Mouse (Mus musculus): Measurements from ENCODE around the gene Lrmda.

The Lrmda gene

GRCm38 (mm10) chr14:22210601-22211000, 191.1 kb downstream of the Lrmda start:
- Histone ChIP-seq H3K27me3 (ENCODE audit: insufficient read depth, low read length) (0 out of 2 replicates have a peak, but pooled peaks cover 5% of the 10 kb centered on the region), H3K4me1 (replicated peaks; ENCODE audit: low read depth, low read length) (no peaks in the 10 kb centered on the region), H3K36me3 (ENCODE audit: insufficient read depth, low read length) (no peaks in the 10 kb centered on the region), H3K9me3 (ENCODE audit: low read length) (no peaks in the 10 kb centered on the region), H3K4me3 (replicated peaks; ENCODE audit: low read length) (no peak overlapping the region)
- TF ChIP-seq POU5F1 (IDR thresholded peaks at IDR 0.05; ENCODE audit: borderline replicate concordance, low read length): no peak
- no peak for TF ChIP-seq CTCF (conservative IDR thresholded peaks at IDR 0.05; ENCODE audit: low read length)
- no peak for TF ChIP-seq NANOG (IDR thresholded peaks at IDR 0.05; ENCODE audit: borderline replicate concordance, low read length)

DNA sequence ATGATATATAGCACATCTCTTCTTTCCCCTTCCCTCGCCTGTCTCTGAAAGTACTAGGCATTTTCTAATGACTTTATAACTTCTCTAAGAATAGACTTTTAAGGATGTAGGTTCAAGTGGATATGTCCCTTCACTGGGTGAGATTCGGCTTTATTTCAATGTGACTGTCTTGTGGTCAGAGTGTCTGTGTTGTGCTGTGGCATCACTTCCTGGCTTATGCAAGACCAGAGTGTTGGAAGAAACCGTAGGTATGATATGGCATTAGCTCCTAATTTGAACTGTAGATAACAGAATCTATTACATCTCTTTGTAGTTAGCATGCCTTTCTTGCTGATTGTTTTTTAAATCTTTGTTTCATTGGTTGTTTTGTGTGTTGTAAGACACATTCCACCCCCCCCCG, 198.7 kb downstream of the Lrmda start:
- Histone ChIP-seq H3K27me3 (ENCODE audit: insufficient read depth, low read length) (no peaks in the 10 kb centered on the region), H3K36me3 (ENCODE audit: insufficient read depth, low read length) (no peaks in the 10 kb centered on the region), H3K4me3 (replicated peaks; ENCODE audit: low read length) (no peak overlapping the region)

DNA sequence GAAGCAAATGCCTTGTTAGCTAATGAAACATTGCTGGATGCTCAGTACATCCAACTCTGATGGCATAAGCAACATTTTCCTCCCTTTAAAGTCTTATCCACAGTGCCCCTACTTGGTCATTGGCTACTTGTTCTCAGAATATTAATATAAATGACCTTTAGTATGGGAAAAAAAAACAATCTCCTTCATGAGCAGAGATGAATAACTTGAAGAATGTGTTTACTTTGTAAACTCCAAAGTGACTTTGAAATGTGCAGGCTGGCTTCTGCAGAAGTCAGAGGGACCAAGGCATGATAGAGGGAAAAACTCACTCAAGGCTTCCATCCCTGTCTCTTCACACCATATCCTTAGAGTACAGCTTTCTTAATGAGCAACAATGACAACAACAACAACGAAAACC, 202.5 kb downstream of the Lrmda start:
- H3K27me3 ChIP-seq (ENCODE audit: insufficient read depth, low read length): no peaks in the 10 kb centered on the region
- H3K36me3 ChIP-seq (ENCODE audit: insufficient read depth, low read length): no peaks in the 10 kb centered on the region
- no peak overlapping the region for H3K4me3 ChIP-seq (replicated peaks; ENCODE audit: low read length)
- H3K4me1 ChIP-seq (replicated peaks; ENCODE audit: low read depth, low read length): no peaks in the 10 kb centered on the region
- no peaks in the 10 kb centered on the region for H3K9me3 ChIP-seq (ENCODE audit: low read length)
- TF ChIP-seq CTCF (conservative IDR thresholded peaks at IDR 0.05; ENCODE audit: low read length) (no peak), NANOG (IDR thresholded peaks at IDR 0.05; ENCODE audit: borderline replicate concordance, low read length) (no peak), POU5F1 (IDR thresholded peaks at IDR 0.05; ENCODE audit: borderline replicate concordance, low read length) (no peak)

More for the DNA sequence above, 198.7 kb downstream of the Lrmda start:
- no peaks in the 10 kb centered on the region for H3K9me3 ChIP-seq (ENCODE audit: low read length)
- H3K4me1 ChIP-seq (replicated peaks; ENCODE audit: low read depth, low read length): no peaks in the 10 kb centered on the region
- TF ChIP-seq POU5F1 (IDR thresholded peaks at IDR 0.05; ENCODE audit: borderline replicate concordance, low read length) (no peak), NANOG (IDR thresholded peaks at IDR 0.05; ENCODE audit: borderline replicate concordance, low read length) (no peak), CTCF (conservative IDR thresholded peaks at IDR 0.05; ENCODE audit: low read length) (no peak)

- no peaks in the 10 kb centered on the region for H3K4me1 ChIP-seq (replicated peaks; ENCODE audit: low read depth, low read length)
- H3K9me3 ChIP-seq (ENCODE audit: low read length): no peaks in the 10 kb centered on the region
- no peak overlapping the region for H3K4me3 ChIP-seq (replicated peaks; ENCODE audit: low read length)
- TF ChIP-seq NANOG (IDR thresholded peaks at IDR 0.05; ENCODE audit: borderline replicate concordance, low read length) (no peak), POU5F1 (IDR thresholded peaks at IDR 0.05; ENCODE audit: borderline replicate concordance, low read length) (no peak), CTCF (conservative IDR thresholded peaks at IDR 0.05; ENCODE audit: low read length) (no peak)
- no peaks in the 10 kb centered on the region for H3K36me3 ChIP-seq (ENCODE audit: insufficient read depth, low read length)
- no peaks in the 10 kb centered on the region for H3K27me3 ChIP-seq (ENCODE audit: insufficient read depth, low read length)
These were observed 203.1 kb downstream of the Lrmda start for GRCm38 (mm10) chr14:22222574-22222973.

GRCm38 (mm10) chr14:22226205-22226604, 206.7 kb downstream of the Lrmda start:
- no peaks in the 10 kb centered on the region for H3K9me3 ChIP-seq (ENCODE audit: low read length)
- no peaks in the 10 kb centered on the region for H3K4me1 ChIP-seq (replicated peaks; ENCODE audit: low read depth, low read length)
- TF ChIP-seq CTCF (conservative IDR thresholded peaks at IDR 0.05; ENCODE audit: low read length): no peak
- no peak for TF ChIP-seq NANOG (IDR thresholded peaks at IDR 0.05; ENCODE audit: borderline replicate concordance, low read length)
- no peak for TF ChIP-seq POU5F1 (IDR thresholded peaks at IDR 0.05; ENCODE audit: borderline replicate concordance, low read length)
- H3K36me3 ChIP-seq (ENCODE audit: insufficient read depth, low read length): no peaks in the 10 kb centered on the region
- no peaks in the 10 kb centered on the region for H3K27me3 ChIP-seq (ENCODE audit: insufficient read depth, low read length)
- H3K4me3 ChIP-seq (replicated peaks; ENCODE audit: low read length): no peak overlapping the region

- no peaks in the 10 kb centered on the region for H3K27me3 ChIP-seq (ENCODE audit: insufficient read depth, low read length)
- H3K4me1 ChIP-seq (replicated peaks; ENCODE audit: low read depth, low read length): no peaks in the 10 kb centered on the region
- H3K36me3 ChIP-seq (ENCODE audit: insufficient read depth, low read length): no peaks in the 10 kb centered on the region
- H3K4me3 ChIP-seq (replicated peaks; ENCODE audit: low read length): no peak overlapping the region
- TF ChIP-seq CTCF (conservative IDR thresholded peaks at IDR 0.05; ENCODE audit: low read length) (no peak), NANOG (IDR thresholded peaks at IDR 0.05; ENCODE audit: borderline replicate concordance, low read length) (no peak), POU5F1 (IDR thresholded peaks at IDR 0.05; ENCODE audit: borderline replicate concordance, low read length) (no peak)
- no peaks in the 10 kb centered on the region for H3K9me3 ChIP-seq (ENCODE audit: low read length)
These were observed 208.9 kb downstream of the Lrmda start for GRCm38 (mm10) chr14:22228253-22228968.

DNA sequence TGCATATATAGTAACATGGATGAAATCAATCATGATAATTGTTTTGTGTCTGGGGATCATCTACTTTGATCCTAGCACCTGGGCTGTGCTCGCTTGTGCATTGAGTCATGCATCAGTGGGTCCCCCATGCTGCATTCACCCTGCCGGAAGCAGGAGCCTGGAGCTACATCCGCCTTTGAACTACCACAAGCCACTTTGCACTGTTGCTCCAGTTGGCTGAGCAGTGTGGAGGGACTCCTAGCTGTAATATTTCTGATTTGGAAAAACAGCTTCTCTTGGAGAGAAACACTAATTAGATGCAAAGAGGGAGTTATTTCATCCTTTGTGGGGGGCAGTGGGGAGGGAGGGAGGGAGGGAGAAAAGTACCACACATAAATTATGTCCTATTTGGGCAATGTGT, 220.8 kb downstream of the Lrmda start:
- Histone ChIP-seq H3K4me1 (replicated peaks; ENCODE audit: low read depth, low read length) (no peaks in the 10 kb centered on the region), H3K36me3 (ENCODE audit: insufficient read depth, low read length) (no peaks in the 10 kb centered on the region), H3K27me3 (ENCODE audit: insufficient read depth, low read length) (no peaks in the 10 kb centered on the region), H3K4me3 (replicated peaks; ENCODE audit: low read length) (no peak overlapping the region), H3K9me3 (ENCODE audit: low read length) (no peaks in the 10 kb centered on the region)
- no peak for TF ChIP-seq POU5F1 (IDR thresholded peaks at IDR 0.05; ENCODE audit: borderline replicate concordance, low read length)
- TF ChIP-seq CTCF (conservative IDR thresholded peaks at IDR 0.05; ENCODE audit: low read length): no peak
- TF ChIP-seq NANOG (IDR thresholded peaks at IDR 0.05; ENCODE audit: borderline replicate concordance, low read length): no peak

GRCm38 (mm10) chr14:22255458-22255857, 235.9 kb downstream of the Lrmda start:
- Histone ChIP-seq H3K4me3 (replicated peaks; ENCODE audit: low read length) (no peak overlapping the region), H3K9me3 (ENCODE audit: low read length) (no peaks in the 10 kb centered on the region), H3K4me1 (replicated peaks; ENCODE audit: low read depth, low read length) (0 out of 2 replicates have a peak, but pooled peaks cover 3% of the 10 kb centered on the region), H3K36me3 (ENCODE audit: insufficient read depth, low read length) (no peaks in the 10 kb centered on the region), H3K27me3 (ENCODE audit: insufficient read depth, low read length) (no peaks in the 10 kb centered on the region)
- TF ChIP-seq NANOG (IDR thresholded peaks at IDR 0.05; ENCODE audit: borderline replicate concordance, low read length) (no peak), POU5F1 (IDR thresholded peaks at IDR 0.05; ENCODE audit: borderline replicate concordance, low read length) (no peak), CTCF (conservative IDR thresholded peaks at IDR 0.05; ENCODE audit: low read length) (no peak)

DNA sequence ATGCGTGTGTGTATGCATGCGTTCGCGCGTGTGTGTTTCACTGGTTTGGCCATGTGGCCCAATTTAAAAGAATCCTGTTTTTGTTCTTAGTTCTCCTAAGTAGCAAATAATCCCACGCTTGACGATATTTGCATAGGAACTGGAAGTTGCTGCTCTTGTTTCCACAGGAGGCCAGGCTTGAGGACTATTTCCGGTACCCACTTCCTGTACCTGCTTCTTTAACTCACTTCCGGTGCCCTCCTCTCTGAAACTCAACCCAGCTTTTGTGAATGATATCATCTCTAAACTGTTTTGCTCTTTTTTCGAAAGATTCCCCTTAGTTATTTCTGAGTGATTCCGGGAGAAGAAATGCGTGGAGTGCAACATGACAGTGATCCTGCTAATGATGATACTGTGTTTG, 236.8 kb downstream of the Lrmda start:
- Histone ChIP-seq H3K27me3 (ENCODE audit: insufficient read depth, low read length) (no peaks in the 10 kb centered on the region), H3K4me1 (replicated peaks; ENCODE audit: low read depth, low read length) (0 out of 2 replicates have a peak, but pooled peaks cover 3% of the 10 kb centered on the region), H3K9me3 (ENCODE audit: low read length) (no peaks in the 10 kb centered on the region), H3K36me3 (ENCODE audit: insufficient read depth, low read length) (no peaks in the 10 kb centered on the region), H3K4me3 (replicated peaks; ENCODE audit: low read length) (no peak overlapping the region)
- TF ChIP-seq POU5F1 (IDR thresholded peaks at IDR 0.05; ENCODE audit: borderline replicate concordance, low read length) (no peak), NANOG (IDR thresholded peaks at IDR 0.05; ENCODE audit: borderline replicate concordance, low read length) (no peak), CTCF (conservative IDR thresholded peaks at IDR 0.05; ENCODE audit: low read length) (no peak)
